8 mouse cellular contexts compared by ENCODE assay signal in genomic region chr2:144330960-144331371, GRCm38 (mm10). TPM values are rescaled to one million over a fixed set of nuclear protein-coding genes. Genes with fewer than 3 reads are reported as not detected.
A peak's percentile ranks its signal among the peaks of the same experiment; 100 is the strongest.
DNase-seq lines count a peak whose midpoint lies in the region; ATAC-seq and TF ChIP-seq lines count a peak whose summit lies in the region.

No protein-coding gene starts in this region.

- WGBS in limb, embryonic 10.5 days, result under 1% methylated on average over 50 of the region's 50 CpGs

- peaks cover 93% of the 10 kb centered on the region for H3K27me3 ChIP-seq in limb, embryonic 10.5 days (ENCODE audit: low read depth, poor library complexity, severe bottlenecking)
- H3K27me3 ChIP-seq in testis, adult 2 months (ENCODE audit: control insufficient read depth, insufficient read depth, low read length), result no peaks in the 10 kb centered on the region

- TF ChIP-seq CTCF in testis, adult 2 months (IDR thresholded peaks at IDR 0.05; ENCODE audit: control insufficient read depth, insufficient read depth, insufficient replicate concordance, low read depth, low read length), result no peak

- no peak for TF ChIP-seq POLR2A in testis, adult 2 months (IDR thresholded peaks at IDR 0.05; ENCODE audit: control insufficient read depth, low read depth, low read length)

- peaks cover 40% of the 10 kb centered on the region for H3K4me1 ChIP-seq in limb, embryonic 10.5 days
- H3K4me1 ChIP-seq in testis, adult 2 months (ENCODE audit: control insufficient read depth, insufficient read depth, low read length), result peaks cover 18% of the 10 kb centered on the region

- H3K4me3 ChIP-seq in limb, embryonic 10.5 days, result peak overlapping the region; percentile 55
- H3K4me3 ChIP-seq in testis, adult 2 months (ENCODE audit: control insufficient read depth, low read depth, low read length), result peak overlapping the region; percentile 88

- peak; percentile 12 for DNase-seq in adrenal gland, adult 2 months
- no peak for DNase-seq in adrenal gland, adult 8-10 months
- peak; percentile 13 to 26 for DNase-seq in spleen, postnatal 10 days (ENCODE audit: low spot score in 2 of 2)
- DNase-seq in spleen, adult 12 weeks (ENCODE audit: low spot score), result no peak
- DNase-seq in heart, postnatal 36 days, result peak; percentile 13 to 18
- DNase-seq in limb, embryonic 10.5 days (ENCODE audit: low spot score), result peak; percentile 61

- ATAC-seq in megakaryocyte progenitor cell, adult 5-6 weeks (replicated peaks; ENCODE audit: poor library complexity), result peak; percentile 40

- no peaks in the 10 kb centered on the region for H3K9me3 ChIP-seq in limb, embryonic 10.5 days (replicated peaks)

- H3K36me3 ChIP-seq in limb, embryonic 10.5 days, result no peaks in the 10 kb centered on the region
- H3K36me3 ChIP-seq in testis, adult 2 months (ENCODE audit: control insufficient read depth, insufficient read depth, low read length), result no peaks in the 10 kb centered on the region

- intact Hi-C loops in heart, postnatal 36 days (cut with DNase I), result no loop called here

- no peak overlapping the region; the same call in 1 of the 2 replicates for H3K27ac ChIP-seq in limb, embryonic 10.5 days
- H3K27ac ChIP-seq in testis, adult 2 months (ENCODE audit: control insufficient read depth, insufficient read depth, low read depth, low read length), result no peak overlapping the region

RNA-seq across cellular contexts. Expression of gene Ovol2, which starts 1.0 kb away (rescaled TPM):
- total RNA-seq in adrenal gland, adult 2 months (2021), result not detected
- not detected in 2 replicates for polyA plus RNA-seq in adrenal gland, adult 2 months (2012; rRNA removed)
- not detected for total RNA-seq in adrenal gland, adult 8-10 months (2022)
- not detected for total RNA-seq in heart, postnatal 36 days (2021)
- polyA plus RNA-seq in limb, embryonic 10.5 days (2016; fragmentation: Nextera tagmentation; extraction: Ambion mirVana), result 0.41 and 0.97 TPM in 2 replicates
- total RNA-seq in megakaryocyte progenitor cell, adult 5-6 weeks (2015), result not detected in 2 replicates
- total RNA-seq in megakaryocyte progenitor cell, adult 5-6 weeks (2017), result not detected in 2 replicates
- polyA plus RNA-seq in testis, adult 2 months (2012; rRNA removed), result 62.9 and 89.3 TPM in 2 replicates

RNA-seq across cellular contexts. Expression of gene Kat14, which starts 37.8 kb away (rescaled TPM):
- 10 to 100 TPM; 24.5 to 25.7 TPM for total RNA-seq in adrenal gland, adult 2 months (2021)
- polyA plus RNA-seq in adrenal gland, adult 2 months (2012; rRNA removed), result 11.2 and 13.7 TPM in 2 replicates
- 10 to 100 TPM; 26.2 to 34.0 (median 31.5) TPM for total RNA-seq in adrenal gland, adult 8-10 months (2022)
- total RNA-seq in heart, postnatal 36 days (2021), result 10 to 100 TPM; 22.6 to 23.3 TPM
- polyA plus RNA-seq in limb, embryonic 10.5 days (2016; fragmentation: Nextera tagmentation; extraction: Ambion mirVana), result 68.7 and 71.3 TPM in 2 replicates
- total RNA-seq in megakaryocyte progenitor cell, adult 5-6 weeks (2015), result 44.7 and 63.4 TPM in 2 replicates
- 34.4 and 38.1 TPM in 2 replicates for total RNA-seq in megakaryocyte progenitor cell, adult 5-6 weeks (2017)
- 6.9 and 7.2 TPM in 2 replicates for polyA plus RNA-seq in testis, adult 2 months (2012; rRNA removed)

RNA-seq across cellular contexts. Expression of gene Pet117, which starts 37.8 kb away (rescaled TPM):
- 1 to 10 TPM; 2.4 to 6.8 TPM for total RNA-seq in adrenal gland, adult 2 months (2021)
- polyA plus RNA-seq in adrenal gland, adult 2 months (2012; rRNA removed), result not detected in 2 replicates
- 10 to 100 TPM in 2 of 4 experiments, 1 to 10 TPM in 2; 7.0 to 12.5 (median 9.8) TPM for total RNA-seq in adrenal gland, adult 8-10 months (2022)
- total RNA-seq in heart, postnatal 36 days (2021), result 10 to 100 TPM in 1 of 2 experiments, 1 to 10 TPM in 1; 9.1 to 10.9 TPM
- 2.3 TPM in 1 of 2 replicates, not detected in the other for polyA plus RNA-seq in limb, embryonic 10.5 days (2016; fragmentation: Nextera tagmentation; extraction: Ambion mirVana)
- total RNA-seq in megakaryocyte progenitor cell, adult 5-6 weeks (2015), result not detected in 2 replicates
- 12.3 TPM in 1 of 2 replicates, not detected in the other for total RNA-seq in megakaryocyte progenitor cell, adult 5-6 weeks (2017)
- polyA plus RNA-seq in testis, adult 2 months (2012; rRNA removed), result not detected in 2 replicates

Comparison
In these comparisons a context has a peak if more than half of its experiments do, and no peak if none do; other contexts are left out.
1. DNase-seq: peak in adrenal gland, adult 2 months (single experiment), spleen, postnatal 10 days (2 of 2), heart, postnatal 36 days (2 of 2) and limb, embryonic 10.5 days (single experiment); none in adrenal gland, adult 8-10 months (single experiment) and spleen, adult 12 weeks (single experiment).